Mouse (Mus musculus): ENCODE data around the gene Gps2. TPM values are rescaled to one million over a fixed set of nuclear protein-coding genes. Genes with fewer than 3 reads are reported as not detected.

Gene Gps2
- polyA plus RNA-seq, 1 experiment = 38.0 TPM

DNA sequence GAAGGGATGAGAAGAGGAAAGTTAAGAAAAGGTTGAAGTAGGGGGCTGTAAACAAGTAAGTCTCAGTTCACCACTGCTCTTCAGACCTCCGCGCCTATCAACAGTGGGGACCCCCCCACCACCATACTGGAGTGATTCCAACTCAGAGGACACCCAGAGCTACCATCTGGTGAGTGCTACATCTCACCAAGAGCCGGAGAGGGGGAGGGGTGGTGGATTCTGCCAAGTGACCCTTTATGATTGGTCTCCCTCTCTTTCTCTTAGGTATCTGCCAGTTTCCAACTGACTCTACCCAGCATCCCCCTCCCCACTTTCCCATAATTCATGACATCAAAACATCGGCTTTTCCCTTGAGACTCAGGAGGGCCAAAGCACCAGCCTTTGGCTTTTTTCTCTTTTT is 27.3 kb downstream of the Gps2 start:
- no peak overlapping the region for H3ac ChIP-seq (ENCODE audit: control insufficient read depth, insufficient read length)
- H3K4me3 ChIP-seq = no peak overlapping the region
- H3K4me2 ChIP-seq (ENCODE audit: low read depth) = no peak overlapping the region
- no peak for TF ChIP-seq MYOD1 (IDR thresholded peaks at IDR 0.05; ENCODE audit: control insufficient read depth in 1 of 3, insufficient read length in 2 of 3, low read depth in 2 of 3)
- no peak for TF ChIP-seq MYOG (IDR thresholded peaks at IDR 0.05; ENCODE audit: control insufficient read depth in 1 of 3, insufficient read depth in 1 of 3, insufficient read length in 2 of 3, low read depth in 2 of 3)
- no peak for TF ChIP-seq USF1 (IDR thresholded peaks at IDR 0.05; ENCODE audit: low read depth)
- no peak for TF ChIP-seq REST (IDR thresholded peaks at IDR 0.05; ENCODE audit: insufficient read depth, insufficient read length)
- no peak for TF ChIP-seq E2F4 (IDR thresholded peaks at IDR 0.05; ENCODE audit: insufficient read depth)
- no peak for TF ChIP-seq SRF (IDR thresholded peaks at IDR 0.05; ENCODE audit: control insufficient read depth, insufficient read length, low read depth)
- TF ChIP-seq POLR2AphosphoS2 (IDR thresholded peaks at IDR 0.05; ENCODE audit: insufficient read length, low read depth) = no peak
- TF ChIP-seq POLR2A (IDR thresholded peaks at IDR 0.05; ENCODE audit: insufficient read length, low read depth) = no peak
- no peak for TF ChIP-seq CEBPB (IDR thresholded peaks at IDR 0.05; ENCODE audit: insufficient read depth, poor library complexity, severe bottlenecking)
- no peak for TF ChIP-seq MAX (IDR thresholded peaks at IDR 0.05; ENCODE audit: low read depth)
- no peak for TF ChIP-seq TCF3 (IDR thresholded peaks at IDR 0.05; ENCODE audit: insufficient read length, low read depth)
- H3K79me2 ChIP-seq (ENCODE audit: control insufficient read depth, insufficient read depth) = no peaks in the 10 kb centered on the region
- H3K27me3 ChIP-seq (ENCODE audit: control insufficient read depth, insufficient read depth, insufficient read length) = peaks cover 43% of the 10 kb centered on the region
- no peaks in the 10 kb centered on the region for H3K36me3 ChIP-seq (ENCODE audit: control insufficient read depth, insufficient read depth)

DNA sequence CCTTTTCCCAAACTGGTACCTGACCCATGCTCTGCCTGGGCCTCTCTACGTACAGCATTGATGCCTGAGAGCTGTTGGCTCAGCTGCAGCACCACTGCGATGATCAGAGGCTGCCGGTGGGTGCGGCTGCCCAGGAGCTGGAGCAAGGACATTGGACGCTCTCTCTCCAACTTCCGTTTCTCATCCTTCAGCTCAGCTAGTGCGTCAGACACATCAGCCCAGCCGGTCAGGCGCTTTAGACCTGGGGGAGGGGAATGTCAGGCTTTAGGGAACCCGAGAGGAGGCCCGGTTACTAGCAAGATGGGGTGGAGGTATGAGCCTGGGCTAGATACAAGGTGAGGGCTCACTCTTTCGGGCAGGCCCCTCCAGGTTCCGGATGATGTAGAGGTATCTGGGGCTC is 31.5 kb downstream of the Gps2 start:
- H3ac ChIP-seq (ENCODE audit: control insufficient read depth, insufficient read length) = no peak overlapping the region
- peaks cover 5% of the 10 kb centered on the region for H3K27me3 ChIP-seq (ENCODE audit: control insufficient read depth, insufficient read depth, insufficient read length)
- no peak for TF ChIP-seq POLR2AphosphoS2 (IDR thresholded peaks at IDR 0.05; ENCODE audit: insufficient read length, low read depth)
- no peak for TF ChIP-seq MYOD1 (IDR thresholded peaks at IDR 0.05; ENCODE audit: control insufficient read depth in 1 of 3, insufficient read length in 2 of 3, low read depth in 2 of 3)
- TF ChIP-seq POLR2A (IDR thresholded peaks at IDR 0.05; ENCODE audit: insufficient read length, low read depth) = no peak
- no peak for TF ChIP-seq CEBPB (IDR thresholded peaks at IDR 0.05; ENCODE audit: insufficient read depth, poor library complexity, severe bottlenecking)
- no peak for TF ChIP-seq MAX (IDR thresholded peaks at IDR 0.05; ENCODE audit: low read depth)
- no peak for TF ChIP-seq USF1 (IDR thresholded peaks at IDR 0.05; ENCODE audit: low read depth)
- no peak for TF ChIP-seq TCF12 (IDR thresholded peaks at IDR 0.05; ENCODE audit: insufficient read depth, poor library complexity, severe bottlenecking)
- TF ChIP-seq SRF (IDR thresholded peaks at IDR 0.05; ENCODE audit: control insufficient read depth, insufficient read length, low read depth) = no peak
- no peak for TF ChIP-seq TCF3 (IDR thresholded peaks at IDR 0.05; ENCODE audit: insufficient read length, low read depth)
- TF ChIP-seq MYOG (IDR thresholded peaks at IDR 0.05; ENCODE audit: control insufficient read depth in 1 of 3, insufficient read depth in 1 of 3, insufficient read length in 2 of 3, low read depth in 2 of 3) = no peak
- no peaks in the 10 kb centered on the region for H3K36me3 ChIP-seq (ENCODE audit: control insufficient read depth, insufficient read depth)
- no peak overlapping the region for H3K4me3 ChIP-seq
- no peak overlapping the region for H3K4me2 ChIP-seq (ENCODE audit: low read depth)
- no peaks in the 10 kb centered on the region for H3K79me2 ChIP-seq (ENCODE audit: control insufficient read depth, insufficient read depth)

DNA sequence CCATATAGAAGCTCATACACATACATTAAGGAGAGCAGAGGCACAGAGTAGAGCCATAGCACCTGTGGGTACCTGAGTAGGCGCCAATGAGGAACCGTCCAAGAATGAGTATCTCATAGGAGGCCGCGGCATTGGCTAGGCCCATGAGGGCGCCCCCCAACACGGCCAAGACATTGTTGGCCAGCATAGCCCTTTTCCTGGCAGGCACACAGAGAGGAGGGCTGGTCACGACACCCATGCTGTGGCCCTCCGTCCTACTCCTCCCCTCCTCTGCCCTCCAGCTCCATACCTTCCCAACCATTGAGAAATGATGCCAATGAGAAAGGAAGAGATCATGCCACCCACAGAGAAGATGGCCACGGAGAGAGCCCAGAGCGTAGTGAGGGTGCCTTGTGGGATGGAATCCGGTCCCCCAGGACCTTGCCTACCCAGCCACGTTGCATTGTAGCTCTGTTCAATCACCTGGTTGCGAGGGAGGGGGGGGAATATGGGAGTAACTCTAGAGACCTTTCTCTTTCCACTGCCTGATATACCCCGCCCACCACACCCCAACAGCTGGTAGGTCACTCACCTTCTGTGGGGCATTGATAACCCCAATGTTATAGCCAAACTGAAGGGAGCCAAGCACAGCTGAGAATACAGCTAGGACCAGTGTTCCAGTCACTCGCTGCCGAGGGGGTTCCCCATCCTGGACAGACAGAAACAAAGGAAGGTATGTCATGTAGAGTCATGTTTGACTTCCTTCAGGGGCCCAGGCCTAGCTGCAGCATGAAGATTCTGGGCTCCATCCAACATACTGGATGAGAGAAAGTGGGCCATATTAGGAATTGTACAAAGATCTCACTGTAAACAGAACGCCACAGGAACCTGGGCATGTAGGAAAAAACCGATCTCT is 32.6 kb downstream of the Gps2 start:
- no peak overlapping the region for H3ac ChIP-seq (ENCODE audit: control insufficient read depth, insufficient read length)
- H3K4me2 ChIP-seq (ENCODE audit: low read depth) = no peak overlapping the region
- no peak overlapping the region for H3K4me3 ChIP-seq
- H3K79me2 ChIP-seq (ENCODE audit: control insufficient read depth, insufficient read depth) = no peaks in the 10 kb centered on the region
- no peak for TF ChIP-seq MYOD1 (IDR thresholded peaks at IDR 0.05; ENCODE audit: control insufficient read depth in 1 of 3, insufficient read length in 2 of 3, low read depth in 2 of 3)
- no peak for TF ChIP-seq POLR2A (IDR thresholded peaks at IDR 0.05; ENCODE audit: insufficient read length, low read depth)
- TF ChIP-seq TCF3 (IDR thresholded peaks at IDR 0.05; ENCODE audit: insufficient read length, low read depth) = no peak
- TF ChIP-seq MYOG (IDR thresholded peaks at IDR 0.05; ENCODE audit: control insufficient read depth in 1 of 3, insufficient read depth in 1 of 3, insufficient read length in 2 of 3, low read depth in 2 of 3) = no peak
- TF ChIP-seq MAX (IDR thresholded peaks at IDR 0.05; ENCODE audit: low read depth) = no peak
- no peak for TF ChIP-seq E2F4 (IDR thresholded peaks at IDR 0.05; ENCODE audit: insufficient read depth)
- TF ChIP-seq USF1 (IDR thresholded peaks at IDR 0.05; ENCODE audit: low read depth) = no peak
- TF ChIP-seq REST (IDR thresholded peaks at IDR 0.05; ENCODE audit: insufficient read depth, insufficient read length) = no peak
- TF ChIP-seq TCF12 (IDR thresholded peaks at IDR 0.05; ENCODE audit: insufficient read depth, poor library complexity, severe bottlenecking) = no peak
- TF ChIP-seq SRF (IDR thresholded peaks at IDR 0.05; ENCODE audit: control insufficient read depth, insufficient read length, low read depth) = no peak
- TF ChIP-seq POLR2AphosphoS2 (IDR thresholded peaks at IDR 0.05; ENCODE audit: insufficient read length, low read depth) = no peak
- TF ChIP-seq CEBPB (IDR thresholded peaks at IDR 0.05; ENCODE audit: insufficient read depth, poor library complexity, severe bottlenecking) = no peak
- no peaks in the 10 kb centered on the region for H3K36me3 ChIP-seq (ENCODE audit: control insufficient read depth, insufficient read depth)
- H3K27me3 ChIP-seq (ENCODE audit: control insufficient read depth, insufficient read depth, insufficient read length) = no peaks in the 10 kb centered on the region

GRCm38 (mm10) chr11:69947337-69948065 is 33.8 kb downstream of the Gps2 start:
- no peaks in the 10 kb centered on the region for H3K27me3 ChIP-seq (ENCODE audit: control insufficient read depth, insufficient read depth, insufficient read length)
- peak overlapping the region; percentile 99 for H3K4me2 ChIP-seq (ENCODE audit: low read depth)
- no peaks in the 10 kb centered on the region for H3K36me3 ChIP-seq (ENCODE audit: control insufficient read depth, insufficient read depth)
- H3ac ChIP-seq (ENCODE audit: control insufficient read depth, insufficient read length) = no peak overlapping the region
- TF ChIP-seq TCF3 (IDR thresholded peaks at IDR 0.05; ENCODE audit: insufficient read length, low read depth) = no peak
- no peaks in the 10 kb centered on the region for H3K79me2 ChIP-seq (ENCODE audit: control insufficient read depth, insufficient read depth)
- peak overlapping the region; percentile 30 for H3K4me3 ChIP-seq

Data from myocyte (in vitro differentiated cells).